Mouse (Mus musculus): ENCODE data around the gene Ppp2r5c. TPM values are rescaled to one million over a fixed set of nuclear protein-coding genes. Genes with fewer than 3 reads are reported as not detected.

Ppp2r5c gene
- polyA plus RNA-seq, 1 experiment from 2014 or later: 55.5 TPM

DNA sequence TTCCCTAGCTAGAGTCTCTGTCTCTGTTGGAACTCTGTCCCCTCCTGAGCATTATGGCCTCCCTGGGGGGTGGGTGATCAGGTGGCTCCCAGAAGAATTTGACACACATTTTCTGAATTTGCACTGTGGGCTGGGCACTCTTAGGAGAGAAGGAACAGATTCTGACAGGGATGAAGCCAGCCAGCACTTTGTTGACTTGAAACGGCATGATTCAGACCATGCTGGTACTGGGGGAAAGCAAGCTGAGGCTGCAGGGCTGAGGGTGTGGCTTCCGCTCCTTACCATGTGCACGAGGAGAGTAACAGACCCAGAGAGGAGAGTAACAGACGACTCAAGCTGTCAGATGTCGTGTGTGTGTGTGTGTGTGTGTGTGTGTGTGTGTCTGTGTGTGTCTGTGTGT is 76.6 kb downstream of the Ppp2r5c start:
- H3K4me3 ChIP-seq (ENCODE audit: low read depth, low read length): no peak overlapping the region
- H3K27me3 ChIP-seq (ENCODE audit: insufficient read depth, low read length): no peaks in the 10 kb centered on the region
- peaks cover 30% of the 10 kb centered on the region for H3K36me3 ChIP-seq (replicated peaks; ENCODE audit: insufficient read depth, low read length)
- ATAC-seq (no peak), DNase-seq (no peak)
- 76% methylated on average over 5 of the region's 5 CpGs for WGBS (ENCODE audit: insufficient replicate concordance)
- no peak overlapping the region for H3K4me2 ChIP-seq (ENCODE audit: low read depth, low read length)
- TF ChIP-seq EP300 (IDR thresholded peaks at IDR 0.05; ENCODE audit: low read depth) (no peak), CTCF (IDR thresholded peaks at IDR 0.05; ENCODE audit: low read depth) (no peak)
- H3K9ac ChIP-seq (replicated peaks): no peak overlapping the region
- H3K27ac ChIP-seq (ENCODE audit: low read depth): no peak overlapping the region
- H3K9me3 ChIP-seq (ENCODE audit: low read length): no peaks in the 10 kb centered on the region
- no peaks in the 10 kb centered on the region for H3K4me1 ChIP-seq (ENCODE audit: insufficient read depth)

DNA sequence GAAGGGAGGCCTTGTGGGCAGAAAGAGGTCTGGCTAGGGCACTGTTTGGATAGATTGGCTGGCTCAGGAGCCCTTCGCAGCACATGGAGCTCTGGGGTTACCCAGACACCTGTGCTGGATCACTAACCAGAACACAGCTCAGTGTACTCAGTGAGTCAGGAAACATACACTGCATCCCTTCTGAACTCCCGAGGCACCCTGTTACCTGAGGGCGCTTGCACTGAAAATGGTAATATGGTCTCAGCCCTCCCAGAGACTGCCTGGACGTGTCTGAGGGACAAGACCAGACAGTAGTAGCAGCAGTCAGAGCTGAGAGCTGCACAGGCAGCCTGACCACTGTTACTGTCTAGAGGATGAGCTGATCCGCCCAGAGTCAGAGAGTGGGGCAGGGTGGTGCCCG is 85.8 kb downstream of the Ppp2r5c start:
- Histone ChIP-seq H3K36me3 (replicated peaks; ENCODE audit: insufficient read depth, low read length) (0 out of 2 replicates have a peak, but pooled peaks cover 7% of the 10 kb centered on the region), H3K27me3 (ENCODE audit: insufficient read depth, low read length) (no peaks in the 10 kb centered on the region), H3K4me2 (ENCODE audit: low read depth, low read length) (no peak overlapping the region), H3K4me1 (ENCODE audit: insufficient read depth) (no peaks in the 10 kb centered on the region), H3K4me3 (ENCODE audit: low read depth, low read length) (no peak overlapping the region), H3K27ac (ENCODE audit: low read depth) (no peak overlapping the region), H3K9me3 (ENCODE audit: low read length) (no peaks in the 10 kb centered on the region), H3K9ac (replicated peaks) (no peak overlapping the region)
- WGBS (ENCODE audit: insufficient replicate concordance): 86% methylated on average over 6 of the region's 6 CpGs
- no peak for ATAC-seq
- TF ChIP-seq EP300 (IDR thresholded peaks at IDR 0.05; ENCODE audit: low read depth): no peak
- TF ChIP-seq CTCF (IDR thresholded peaks at IDR 0.05; ENCODE audit: low read depth): no peak
- DNase-seq: no peak

DNA sequence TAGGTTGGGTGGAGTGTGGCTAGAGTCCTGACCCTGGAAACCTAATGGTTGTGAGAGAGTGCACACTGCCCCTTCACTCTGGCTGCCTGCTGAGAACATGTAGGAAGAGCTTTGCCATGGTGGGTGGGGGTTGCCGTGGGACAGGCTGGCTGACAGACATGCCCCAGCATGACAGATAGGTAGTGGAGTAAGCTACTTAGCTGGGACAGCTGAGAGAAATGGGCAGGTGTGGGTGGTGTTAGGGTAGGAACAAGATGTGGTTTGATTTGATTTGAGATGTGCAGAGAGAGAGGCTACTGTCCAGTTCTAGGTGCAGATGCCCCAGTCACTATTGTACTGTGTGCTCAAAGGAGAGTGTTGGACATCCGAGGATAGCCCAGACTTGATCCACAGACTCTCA is 86.2 kb downstream of the Ppp2r5c start:
- Histone ChIP-seq H3K4me1 (ENCODE audit: insufficient read depth) (no peaks in the 10 kb centered on the region), H3K4me3 (ENCODE audit: low read depth, low read length) (no peak overlapping the region), H3K9me3 (ENCODE audit: low read length) (no peaks in the 10 kb centered on the region), H3K36me3 (replicated peaks; ENCODE audit: insufficient read depth, low read length) (0 out of 2 replicates have a peak, but pooled peaks cover 5% of the 10 kb centered on the region), H3K4me2 (ENCODE audit: low read depth, low read length) (no peak overlapping the region), H3K27ac (ENCODE audit: low read depth) (no peak overlapping the region), H3K27me3 (ENCODE audit: insufficient read depth, low read length) (no peaks in the 10 kb centered on the region), H3K9ac (replicated peaks) (no peak overlapping the region)
- WGBS (ENCODE audit: insufficient replicate concordance): 82% methylated on average over 2 of the region's 2 CpGs
- no peak for ATAC-seq
- no peak for TF ChIP-seq EP300 (IDR thresholded peaks at IDR 0.05; ENCODE audit: low read depth)
- TF ChIP-seq CTCF (IDR thresholded peaks at IDR 0.05; ENCODE audit: low read depth): no peak
- DNase-seq: no peak

DNA sequence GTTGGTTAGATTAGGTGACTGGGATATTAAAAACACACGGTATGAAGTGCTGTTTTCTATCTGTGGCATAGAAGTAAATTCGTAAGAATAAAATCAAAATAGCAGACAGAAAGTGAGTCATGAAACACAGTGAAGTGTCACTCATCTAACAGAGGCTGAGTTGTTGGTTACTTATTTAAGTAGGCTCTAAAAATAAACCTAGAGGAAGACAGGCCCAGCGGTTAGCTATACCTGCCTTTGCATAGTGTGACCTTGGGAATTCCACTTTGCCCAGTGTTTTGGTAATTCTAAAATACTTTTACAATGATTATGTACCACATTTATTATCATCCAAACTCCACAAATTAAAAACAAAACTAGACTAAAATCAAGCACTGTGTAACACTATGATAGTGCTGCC is 86.9 kb downstream of the Ppp2r5c start:
- ATAC-seq: no peak

DNA sequence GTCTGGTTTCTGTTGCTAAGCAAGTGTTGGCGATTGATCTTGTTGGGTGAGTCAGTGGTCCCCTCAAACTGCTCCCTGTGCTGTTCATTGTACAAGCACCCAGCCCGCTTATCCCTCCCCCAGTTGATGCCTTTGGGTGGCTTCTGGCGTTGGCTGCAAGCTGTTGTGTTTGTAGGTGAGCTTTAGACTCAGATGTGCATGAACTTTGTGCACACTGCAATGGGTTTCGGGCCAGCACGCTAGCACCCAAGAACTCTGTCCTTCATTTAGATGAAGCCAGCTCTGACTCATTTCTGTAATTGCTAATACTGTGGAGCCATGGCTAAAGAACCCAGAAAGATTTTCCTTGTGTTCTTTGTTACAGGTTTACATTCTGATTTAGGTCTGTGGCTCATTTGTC is 88.4 kb downstream of the Ppp2r5c start:
- ATAC-seq: no peak
- no peak for TF ChIP-seq CTCF (IDR thresholded peaks at IDR 0.05; ENCODE audit: low read depth)
- WGBS (ENCODE audit: insufficient replicate concordance): 85% methylated on average over 5 of the region's 5 CpGs

More for the DNA sequence above, 86.9 kb downstream of the Ppp2r5c start:
- H3K4me1 ChIP-seq (ENCODE audit: insufficient read depth): no peaks in the 10 kb centered on the region
- no peak overlapping the region for H3K4me3 ChIP-seq (ENCODE audit: low read depth, low read length)
- TF ChIP-seq EP300 (IDR thresholded peaks at IDR 0.05; ENCODE audit: low read depth) (no peak), CTCF (IDR thresholded peaks at IDR 0.05; ENCODE audit: low read depth) (no peak)
- H3K9ac ChIP-seq (replicated peaks): no peak overlapping the region
- no peak for DNase-seq
- 78% methylated on average over 3 of the region's 3 CpGs for WGBS (ENCODE audit: insufficient replicate concordance)
- 0 out of 2 replicates have a peak, but pooled peaks cover 5% of the 10 kb centered on the region for H3K36me3 ChIP-seq (replicated peaks; ENCODE audit: insufficient read depth, low read length)
- H3K4me2 ChIP-seq (ENCODE audit: low read depth, low read length): no peak overlapping the region
- H3K27me3 ChIP-seq (ENCODE audit: insufficient read depth, low read length): no peaks in the 10 kb centered on the region
- no peaks in the 10 kb centered on the region for H3K9me3 ChIP-seq (ENCODE audit: low read length)
- H3K27ac ChIP-seq (ENCODE audit: low read depth): no peak overlapping the region

DNA sequence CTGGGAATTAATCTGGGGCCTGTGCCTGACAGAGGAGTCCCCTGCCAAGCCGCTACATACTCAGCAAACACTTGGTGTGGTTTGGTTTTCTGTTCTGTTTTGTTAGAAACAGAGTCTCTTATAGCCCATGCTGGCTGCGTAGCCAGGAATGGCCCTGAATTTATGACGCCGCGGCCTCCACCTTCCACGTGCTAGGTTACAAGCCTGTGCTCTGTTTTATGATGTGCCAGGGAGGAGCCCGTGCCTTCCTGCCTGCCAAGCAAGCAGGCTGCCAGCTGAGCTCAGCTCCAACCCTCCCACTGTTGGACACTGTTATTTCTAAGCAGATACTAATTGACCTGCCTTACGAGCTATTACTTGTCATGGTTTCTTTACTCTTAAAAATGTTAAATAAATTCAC is 90.8 kb downstream of the Ppp2r5c start:
- Histone ChIP-seq H3K9ac (replicated peaks) (no peak overlapping the region), H3K4me2 (ENCODE audit: low read depth, low read length) (no peak overlapping the region), H3K4me1 (ENCODE audit: insufficient read depth) (no peaks in the 10 kb centered on the region), H3K27me3 (ENCODE audit: insufficient read depth, low read length) (no peaks in the 10 kb centered on the region), H3K36me3 (replicated peaks; ENCODE audit: insufficient read depth, low read length) (peaks cover 2% of the 10 kb centered on the region; the same call in 1 of the 2 replicates), H3K27ac (ENCODE audit: low read depth) (no peak overlapping the region), H3K9me3 (ENCODE audit: low read length) (no peaks in the 10 kb centered on the region), H3K4me3 (ENCODE audit: low read depth, low read length) (no peak overlapping the region)
- WGBS (ENCODE audit: insufficient replicate concordance): 90% methylated on average over 8 of the region's 8 CpGs
- DNase-seq (no peak), ATAC-seq (no peak)
- no peak for TF ChIP-seq CTCF (IDR thresholded peaks at IDR 0.05; ENCODE audit: low read depth)
- TF ChIP-seq EP300 (IDR thresholded peaks at IDR 0.05; ENCODE audit: low read depth): no peak

More for the DNA sequence above, 88.4 kb downstream of the Ppp2r5c start:
- no peak for DNase-seq
- H3K4me3 ChIP-seq (ENCODE audit: low read depth, low read length): no peak overlapping the region
- H3K27me3 ChIP-seq (ENCODE audit: insufficient read depth, low read length): no peaks in the 10 kb centered on the region
- no peaks in the 10 kb centered on the region for H3K4me1 ChIP-seq (ENCODE audit: insufficient read depth)
- no peak overlapping the region for H3K9ac ChIP-seq (replicated peaks)
- H3K36me3 ChIP-seq (replicated peaks; ENCODE audit: insufficient read depth, low read length): 0 out of 2 replicates have a peak, but pooled peaks cover 5% of the 10 kb centered on the region
- H3K27ac ChIP-seq (ENCODE audit: low read depth): no peak overlapping the region
- H3K4me2 ChIP-seq (ENCODE audit: low read depth, low read length): no peak overlapping the region
- no peaks in the 10 kb centered on the region for H3K9me3 ChIP-seq (ENCODE audit: low read length)

DNA sequence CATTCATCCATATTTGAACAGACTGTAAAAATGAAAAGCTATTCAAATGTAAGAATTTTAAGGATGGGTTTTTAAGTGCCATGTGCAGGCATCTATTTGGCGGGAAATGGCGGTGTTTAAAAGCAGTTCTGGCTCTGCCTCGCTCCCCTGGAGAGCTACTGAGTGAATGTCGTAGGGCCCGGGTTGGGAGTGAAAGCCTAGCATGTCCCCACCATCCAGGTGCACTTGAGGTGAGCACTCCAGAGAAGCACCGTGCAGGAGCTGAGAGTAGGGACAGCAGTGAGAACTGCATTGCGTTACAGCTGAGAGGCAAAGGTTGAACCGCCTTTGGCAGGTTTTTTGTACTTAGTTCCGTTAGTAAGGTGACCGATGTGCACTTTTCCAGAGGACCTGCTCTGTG is 92.4 kb downstream of the Ppp2r5c start:
- H3K36me3 ChIP-seq (replicated peaks; ENCODE audit: insufficient read depth, low read length): peaks cover 2% of the 10 kb centered on the region; the same call in 1 of the 2 replicates
- ATAC-seq: no peak

More for the DNA sequence above, 92.4 kb downstream of the Ppp2r5c start:
- DNase-seq: no peak
- WGBS (ENCODE audit: insufficient replicate concordance): 87% methylated on average over 10 of the region's 10 CpGs
- H3K27ac ChIP-seq (ENCODE audit: low read depth): no peak overlapping the region
- no peaks in the 10 kb centered on the region for H3K27me3 ChIP-seq (ENCODE audit: insufficient read depth, low read length)
- H3K9me3 ChIP-seq (ENCODE audit: low read length): no peaks in the 10 kb centered on the region
- no peak overlapping the region for H3K9ac ChIP-seq (replicated peaks)
- H3K4me3 ChIP-seq (ENCODE audit: low read depth, low read length): no peak overlapping the region
- no peak overlapping the region for H3K4me2 ChIP-seq (ENCODE audit: low read depth, low read length)
- TF ChIP-seq CTCF (IDR thresholded peaks at IDR 0.05; ENCODE audit: low read depth) (no peak), EP300 (IDR thresholded peaks at IDR 0.05; ENCODE audit: low read depth) (no peak)
- H3K4me1 ChIP-seq (ENCODE audit: insufficient read depth): no peaks in the 10 kb centered on the region
